Mouse (Mus musculus) limb, embryonic 11.5 days (tissue): ENCODE data around the gene Tmem101. TPM values are rescaled to one million over a fixed set of nuclear protein-coding genes. Genes with fewer than 3 reads are reported as not detected.

Experiments used
- ATAC-seq: fragments of 200-750 bp; cut with Nextera tagmentation; 2 replicates; pipeline ENCODE4 v1.8.0; 2017; ENCODE audit warnings: low read depth; ENCODE audit not compliant: insufficient number of reproducible peaks, low FRiP score, low TSS enrichment
- DNase-seq: peaks from one replicate; pipeline ENCODE4 v3.0.0-alpha.2; 2015; ENCODE audit warnings: low spot score
- H3K27ac ChIP-seq: fragments of 300-500 bp; sonication (generic); replicated peaks from 2 replicates; pipeline ENCODE4 v1.5.1; 2014; ENCODE audit warnings: low read depth, mild to moderate bottlenecking, low read length
- H3K27me3 ChIP-seq: fragments of 300-500 bp; sonication (generic); 2 replicates; pipeline ENCODE4 v1.6.1; 2014; ENCODE audit warnings: mild to moderate bottlenecking, low read length, mixed read lengths; ENCODE audit not compliant: control insufficient read depth, insufficient read depth
- H3K36me3 ChIP-seq: fragments of 300-500 bp; sonication (generic); 2 replicates; pipeline ENCODE4 v1.6.1; 2014; ENCODE audit warnings: mild to moderate bottlenecking, low read length, moderate library complexity, mixed read lengths; ENCODE audit not compliant: control insufficient read depth, insufficient read depth
- H3K4me1 ChIP-seq: fragments of 300-500 bp; sonication (generic); 2 replicates; pipeline ENCODE4 v1.6.1; 2014; ENCODE audit warnings: low read length, mixed read lengths; ENCODE audit not compliant: control insufficient read depth, insufficient read depth
- H3K4me2 ChIP-seq: fragments of 300-500 bp; sonication (generic); 2 replicates; pipeline ENCODE4 v1.6.1; 2014; ENCODE audit warnings: low read depth, mild to moderate bottlenecking, moderate library complexity; ENCODE audit not compliant: severe bottlenecking
- H3K4me3 ChIP-seq: fragments of 300-500 bp; sonication (generic); 2 replicates; pipeline ENCODE4 v1.5.1; 2014; ENCODE audit warnings: low read depth, low read length
- H3K9ac ChIP-seq: fragments of 300-500 bp; sonication (generic); 2 replicates; pipeline ENCODE4 v1.6.1; 2014; ENCODE audit warnings: mild to moderate bottlenecking, low read length
- H3K9me3 ChIP-seq: fragments of 300-500 bp; sonication (generic); 2 replicates; pipeline ENCODE4 v1.6.1; 2016; ENCODE audit warnings: low read length; ENCODE audit not compliant: control insufficient read depth
- WGBS: fragments of 180-500 bp; shearing (Covaris S2); extraction: QIAGEN DNeasy Blood & Tissue Kit; methylation state at CpG from one replicate; pipeline ENCODE4 v1.1.7; 2014; 5-methylcytosine and 5-hydroxymethylcytosine counted together
- polyA plus RNA-seq: library from polyadenylated mRNA; unstranded; fragments of >200 nt; fragmentation: Nextera tagmentation; extraction: Ambion mirVana; gene quantifications from 2 replicates; pipeline ENCODE4 v1.2.1, GENCODE M21; 2014

Tmem101 gene
- 39.3 and 41.2 TPM in 2 replicates for polyA plus RNA-seq

GRCm38 (mm10) chr11:102156039-102156785, at the start of gene Tmem101:
Gene Tmem101, minus strand, starts transcription at chr11:102156404.
- Histone ChIP-seq H3K4me1 (peaks cover 6% of the 10 kb centered on the region; the same call in 1 of the 2 replicates), H3K4me3 (peak within 1 kb of the TSS; percentile 48), H3K9me3 (no peaks in the 10 kb centered on the region), H3K36me3 (peaks cover 3% of the 10 kb centered on the region; the same call in 1 of the 2 replicates), H3K9ac (peak within 1 kb of the TSS; percentile 63), H3K4me2 (peak within 1 kb of the TSS; percentile 86), H3K27me3 (no peaks in the 10 kb centered on the region), H3K27ac (no peak within 1 kb of the TSS)
- ATAC-seq (peak; percentile 68; the same call in 1 of the 2 replicates), DNase-seq (peak; percentile 93)
- WGBS, result under 1% methylated on average over 37 of the region's 37 CpGs

GRCm38 (mm10) chr11:102201408-102201821, 45.2 kb upstream of the Tmem101 start:
- WGBS, result 82% methylated on average over 12 of the region's 12 CpGs
- ATAC-seq, result no peak

GRCm38 (mm10) chr11:102199856-102200255, 43.7 kb upstream of the Tmem101 start:
- Histone ChIP-seq H3K4me2 (no peak overlapping the region), H3K4me3 (no peak overlapping the region), H3K9me3 (no peaks in the 10 kb centered on the region), H3K27me3 (no peaks in the 10 kb centered on the region), H3K4me1 (peaks cover 10% of the 10 kb centered on the region; the same call in 1 of the 2 replicates), H3K27ac (no peak overlapping the region), H3K36me3 (peaks cover 12% of the 10 kb centered on the region), H3K9ac (no peak overlapping the region)
- 22% methylated on average over 9 of the region's 9 CpGs for WGBS
- DNase-seq (no peak), ATAC-seq (no peak)

More at GRCm38 (mm10) chr11:102201408-102201821, 45.2 kb upstream of the Tmem101 start:
- Histone ChIP-seq H3K9me3 (no peaks in the 10 kb centered on the region), H3K27ac (no peak overlapping the region), H3K9ac (no peak overlapping the region; the same call in 1 of the 2 replicates), H3K27me3 (no peaks in the 10 kb centered on the region), H3K4me3 (no peak overlapping the region), H3K36me3 (peaks cover 7% of the 10 kb centered on the region; the same call in 1 of the 2 replicates), H3K4me1 (peaks cover 10% of the 10 kb centered on the region; the same call in 1 of the 2 replicates), H3K4me2 (no peak overlapping the region)
- no peak for DNase-seq

GRCm38 (mm10) chr11:102198245-102198644, 42.0 kb upstream of the Tmem101 start:
- peaks cover 10% of the 10 kb centered on the region; the same call in 1 of the 2 replicates for H3K4me1 ChIP-seq
- no peak overlapping the region for H3K27ac ChIP-seq
- H3K9me3 ChIP-seq, result no peaks in the 10 kb centered on the region
- no peak overlapping the region for H3K9ac ChIP-seq
- DNase-seq (no peak), ATAC-seq (no peak)
- H3K36me3 ChIP-seq, result peaks cover 12% of the 10 kb centered on the region
- H3K4me2 ChIP-seq, result no peak overlapping the region
- H3K27me3 ChIP-seq, result no peaks in the 10 kb centered on the region
- 67% methylated on average over 6 of the region's 6 CpGs for WGBS
- no peak overlapping the region for H3K4me3 ChIP-seq

GRCm38 (mm10) chr11:102196018-102196797, 40.0 kb upstream of the Tmem101 start:
- Histone ChIP-seq H3K36me3 (peaks cover 12% of the 10 kb centered on the region), H3K27me3 (no peaks in the 10 kb centered on the region), H3K9me3 (no peaks in the 10 kb centered on the region), H3K9ac (no peak overlapping the region), H3K27ac (no peak overlapping the region), H3K4me2 (no peak overlapping the region), H3K4me1 (peaks cover 10% of the 10 kb centered on the region), H3K4me3 (no peak overlapping the region)
- no peak for DNase-seq
- no peak for ATAC-seq
- 84% methylated on average over 21 of the region's 21 CpGs for WGBS

GRCm38 (mm10) chr11:102193657-102194440, 37.6 kb upstream of the Tmem101 start:
- DNase-seq, result no peak
- H3K4me3 ChIP-seq, result no peak overlapping the region
- H3K9ac ChIP-seq, result no peak overlapping the region
- H3K4me1 ChIP-seq, result peaks cover 11% of the 10 kb centered on the region
- no peak for ATAC-seq
- WGBS, result 85% methylated on average over 9 of the region's 9 CpGs
- no peak overlapping the region for H3K27ac ChIP-seq
- H3K36me3 ChIP-seq, result peaks cover 10% of the 10 kb centered on the region
- H3K4me2 ChIP-seq, result no peak overlapping the region
- H3K27me3 ChIP-seq, result no peaks in the 10 kb centered on the region
- H3K9me3 ChIP-seq, result no peaks in the 10 kb centered on the region

GRCm38 (mm10) chr11:102190848-102191247, 34.6 kb upstream of the Tmem101 start:
- H3K27me3 ChIP-seq, result no peaks in the 10 kb centered on the region
- DNase-seq, result no peak
- H3K4me1 ChIP-seq, result peaks cover 11% of the 10 kb centered on the region
- H3K9ac ChIP-seq, result peak overlapping the region; percentile 41
- peak overlapping the region; percentile 90 for H3K4me2 ChIP-seq
- WGBS, result 38% methylated on average over 4 of the region's 4 CpGs
- peak overlapping the region; percentile 62; the same call in 1 of the 2 replicates for H3K4me3 ChIP-seq
- H3K9me3 ChIP-seq, result no peaks in the 10 kb centered on the region
- ATAC-seq, result no peak
- H3K27ac ChIP-seq, result no peak overlapping the region
- H3K36me3 ChIP-seq, result peaks cover 4% of the 10 kb centered on the region
